Mouse (Mus musculus) bone marrow, adult 2 months (tissue): ENCODE results near the gene Pak1ip1. TPM values are rescaled to one million over a fixed set of nuclear protein-coding genes. Genes with fewer than 3 reads are reported as not detected.

ENCODE experiments used
- H3K27ac ChIP-seq: fragments of 200-500 bp; 2 replicates; pipeline ENCODE4 v1.5.1; 2012; ENCODE audit warnings: low read depth, mild to moderate bottlenecking, control low read depth, inconsistent platforms, low read length; ENCODE audit not compliant: control insufficient read depth, poor library complexity, insufficient read depth
- H3K4me1 ChIP-seq: fragments of 200-500 bp; 2 replicates; pipeline ENCODE4 v1.6.1; 2011; ENCODE audit warnings: low read length; ENCODE audit not compliant: control insufficient read depth, insufficient read depth
- H3K4me3 ChIP-seq: fragments of 200-500 bp; replicated peaks from 2 replicates; pipeline ENCODE3; 2011; ENCODE audit warnings: mild to moderate bottlenecking, low read depth, low read length, control low read depth; ENCODE audit not compliant: control insufficient read depth
- CTCF ChIP-seq: fragments of 200-500 bp; IDR thresholded peaks from 2 replicates; pipeline ENCODE4 v1.5.1; 2011; ENCODE audit warnings: low read length, control low read depth; ENCODE audit not compliant: control insufficient read depth, insufficient read depth
- POLR2A ChIP-seq: fragments of 200-500 bp; IDR thresholded peaks from 2 replicates; pipeline ENCODE4 v1.6.1; 2011; ENCODE audit warnings: low read depth, mild to moderate bottlenecking, control low read depth, low read length, borderline replicate concordance; ENCODE audit not compliant: control insufficient read depth
- WGBS: fragments of 180-500 bp; shearing (Covaris S2); methylation state at CpG from one replicate; pipeline ENCODE4 v1.1.7; 2018; 5-methylcytosine and 5-hydroxymethylcytosine counted together
- polyA plus RNA-seq: library from polyadenylated mRNA; stranded (reverse); fragments of >200 nt; gene quantifications from 2 replicates; pipeline ENCODE4 v1.2.4, GENCODE M21; 2011; ENCODE audit warnings: low replicate concordance; ENCODE audit not compliant: missing spikeins, insufficient read depth, insufficient read length

Pak1ip1 gene
- polyA plus RNA-seq, 1 experiment, result 45.4 TPM

- Histone ChIP-seq H3K4me3 (no peak overlapping the region), H3K27ac (no peak overlapping the region), H3K4me1 (no peaks in the 10 kb centered on the region; the same call in 1 of the 2 replicates)
- TF ChIP-seq POLR2A, result no peak
- TF ChIP-seq CTCF, result no peak
- WGBS, result 65% methylated on average over 4 of the region's 4 CpGs
Observed at GRCm38 (mm10) chr13:41042511-41042910, 41.7 kb downstream of the Pak1ip1 start.

- H3K27ac ChIP-seq, result no peak overlapping the region
- 88% methylated on average over 8 of the region's 8 CpGs for WGBS
- no peak for TF ChIP-seq POLR2A
- no peak for TF ChIP-seq CTCF
- no peak overlapping the region for H3K4me3 ChIP-seq
- no peaks in the 10 kb centered on the region; the same call in 1 of the 2 replicates for H3K4me1 ChIP-seq
Observed at GRCm38 (mm10) chr13:41045901-41046300, 45.1 kb downstream of the Pak1ip1 start.

- WGBS, result 79% methylated on average over 6 of the region's 6 CpGs
- Histone ChIP-seq H3K4me3 (no peak overlapping the region), H3K4me1 (no peaks in the 10 kb centered on the region; the same call in 1 of the 2 replicates), H3K27ac (no peak overlapping the region)
- TF ChIP-seq CTCF, result no peak
- TF ChIP-seq POLR2A, result no peak
Observed at GRCm38 (mm10) chr13:41047280-41047679, 46.5 kb downstream of the Pak1ip1 start.

- 63% methylated on average over 5 of the region's 5 CpGs for WGBS
- H3K4me1 ChIP-seq, result no peaks in the 10 kb centered on the region
- no peak for TF ChIP-seq CTCF
- no peak for TF ChIP-seq POLR2A
- no peak overlapping the region for H3K27ac ChIP-seq
- H3K4me3 ChIP-seq, result no peak overlapping the region
Observed at GRCm38 (mm10) chr13:41051965-41052364, 51.1 kb downstream of the Pak1ip1 start.

Other genes with a start within 250 kb of the Pak1ip1 start
- gene Gcnt2, start 141.3 kb upstream of the Pak1ip1 start, polyA plus RNA-seq, result 6.0 and 18.2 TPM in 2 replicates
- gene Tmem14c, start 15.3 kb downstream of the Pak1ip1 start, polyA plus RNA-seq, result 304 and 383 TPM in 2 replicates
- not detected in 2 replicates for gene Mak, start 78.7 kb downstream of the Pak1ip1 start, polyA plus RNA-seq
- gene Gcm2, start 110.0 kb downstream of the Pak1ip1 start, polyA plus RNA-seq, result not detected in 2 replicates
- gene Sycp2l, start 113.3 kb downstream of the Pak1ip1 start, polyA plus RNA-seq, result not detected in 2 replicates
- 0.25 and 2.3 TPM in 2 replicates for gene Elovl2, start 219.4 kb downstream of the Pak1ip1 start, polyA plus RNA-seq
- 3.6 and 7.0 TPM in 2 replicates for gene Smim13, start 248.8 kb downstream of the Pak1ip1 start, polyA plus RNA-seq